Mouse (Mus musculus) liver, postnatal 0 days (tissue): Measurements from ENCODE around the gene Gtf2f1. TPM values are rescaled to one million over a fixed set of nuclear protein-coding genes. Genes with fewer than 3 reads are reported as not detected.

ENCODE experiments used
- ATAC-seq: fragments of 200-750 bp; cut with Nextera tagmentation; 2 replicates; pipeline ENCODE4 v1.8.0; 2017; ENCODE audit warnings: mild to moderate bottlenecking, moderate library complexity
- DNase-seq: peaks from one replicate; pipeline ENCODE4 v3.0.0-alpha.2; 2016
- H3K27ac ChIP-seq: fragments of 300-500 bp; sonication (generic); 2 replicates; pipeline ENCODE4 v1.5.1; 2014; ENCODE audit warnings: antibody characterized with exemption, moderate library complexity, mild to moderate bottlenecking, low read depth
- H3K27me3 ChIP-seq: fragments of 300-500 bp; sonication (generic); 2 replicates; pipeline ENCODE4 v1.6.1; 2014; ENCODE audit warnings: low read length, control low read depth, mixed read lengths; ENCODE audit not compliant: insufficient read depth
- H3K36me3 ChIP-seq: fragments of 300-500 bp; sonication (generic); replicated peaks from 2 replicates; pipeline ENCODE4 v1.6.1; 2014; ENCODE audit warnings: mild to moderate bottlenecking, control low read depth, low read length, moderate library complexity, mixed read lengths; ENCODE audit not compliant: insufficient read depth
- H3K4me1 ChIP-seq: fragments of 300-500 bp; sonication (generic); 2 replicates; pipeline ENCODE4 v1.6.1; 2014; ENCODE audit warnings: antibody characterized with exemption, mild to moderate bottlenecking, control low read depth; ENCODE audit not compliant: insufficient read depth
- H3K4me2 ChIP-seq: fragments of 300-500 bp; sonication (generic); 2 replicates; pipeline ENCODE4 v1.6.1; 2014; ENCODE audit warnings: low read depth, mild to moderate bottlenecking, low read length, moderate library complexity, mixed read lengths
- H3K4me3 ChIP-seq: fragments of 300-500 bp; sonication (generic); 2 replicates; pipeline ENCODE4 v1.5.1; 2014; ENCODE audit warnings: low read depth, low read length
- H3K9ac ChIP-seq: fragments of 300-500 bp; sonication (generic); replicated peaks from 2 replicates; pipeline ENCODE4 v1.6.1; 2014; ENCODE audit warnings: mild to moderate bottlenecking, moderate library complexity
- H3K9me3 ChIP-seq: fragments of 300-500 bp; sonication (generic); 2 replicates; pipeline ENCODE4 v1.6.1; 2016; ENCODE audit warnings: mild to moderate bottlenecking, control low read depth, low read length, mixed read lengths
- CTCF ChIP-seq: sonication (generic); IDR thresholded peaks from 2 replicates; pipeline ENCODE4 v1.5.1; 2016; ENCODE audit warnings: antibody characterized with exemption, low read depth
- EP300 ChIP-seq: IDR thresholded peaks from 2 replicates; pipeline ENCODE4 v1.6.1; 2016; ENCODE audit warnings: antibody characterized with exemption, low read depth, mild to moderate bottlenecking
- WGBS: fragments of 180-500 bp; shearing (Covaris S2); extraction: QIAGEN DNeasy Blood & Tissue Kit; methylation state at CpG from one replicate; pipeline ENCODE4 v1.1.7; 2014; ENCODE audit not compliant: insufficient replicate concordance; 5-methylcytosine and 5-hydroxymethylcytosine counted together
- polyA plus RNA-seq: library from polyadenylated mRNA; unstranded; fragments of >200 nt; fragmentation: Nextera tagmentation; extraction: Ambion mirVana; gene quantifications from 2 replicates; pipeline ENCODE4 v1.2.1, GENCODE M21; 2015

Gene Gtf2f1
- polyA plus RNA-seq, 1 experiment from 2014 or later, result 31.3 TPM

DNA sequence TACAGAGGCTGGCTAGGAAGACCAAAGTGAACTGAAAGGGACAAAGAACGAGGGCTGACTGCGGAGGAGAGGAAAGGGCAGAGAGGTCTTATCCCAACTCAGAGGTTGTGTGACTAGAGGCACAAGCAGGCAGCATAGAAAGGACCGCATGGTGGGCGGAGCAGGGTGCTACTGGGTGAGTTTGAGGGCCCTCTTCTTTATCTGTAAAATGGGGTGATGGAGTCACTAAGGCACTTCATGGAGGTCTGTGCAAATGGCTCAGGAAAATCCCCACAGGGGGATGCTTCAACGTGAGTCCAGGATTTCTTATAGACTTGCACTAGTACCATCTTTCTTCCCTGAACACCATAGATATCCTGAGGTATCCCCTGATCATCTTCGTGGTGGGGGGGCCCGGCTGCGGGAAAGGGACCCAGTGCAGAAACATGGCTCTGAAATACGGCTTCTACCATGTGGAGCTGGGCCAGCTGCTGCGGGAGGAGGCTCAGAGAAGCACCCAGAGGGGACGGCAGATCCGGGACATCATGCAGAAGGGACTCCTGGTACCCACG, 1.2 kb upstream of the Gtf2f1 start:
- no peaks in the 10 kb centered on the region for H3K27me3 ChIP-seq
- ATAC-seq (no peak), DNase-seq (no peak)
- H3K4me3 ChIP-seq, result peak overlapping the region; percentile 68
- peak overlapping the region; percentile 69 for H3K9ac ChIP-seq
- peaks cover 22% of the 10 kb centered on the region for H3K36me3 ChIP-seq
- peaks cover 19% of the 10 kb centered on the region for H3K4me1 ChIP-seq
- 71% methylated on average over 13 of the region's 13 CpGs for WGBS
- peak overlapping the region; percentile 99 for H3K4me2 ChIP-seq
- H3K9me3 ChIP-seq, result no peaks in the 10 kb centered on the region
- TF ChIP-seq CTCF (no peak), EP300 (no peak)
- peak overlapping the region; percentile 64 for H3K27ac ChIP-seq

GRCm38 (mm10) chr17:57010911-57011235, 215 bp downstream of the Gtf2f1 start:
- no peaks in the 10 kb centered on the region for H3K9me3 ChIP-seq
- TF ChIP-seq CTCF (no peak), EP300 (no peak)
- peaks cover 36% of the 10 kb centered on the region for H3K36me3 ChIP-seq
- peak overlapping the region; percentile 99 for H3K4me2 ChIP-seq
- WGBS, result 3% methylated on average over 19 of the region's 19 CpGs
- H3K4me3 ChIP-seq, result peak overlapping the region; percentile 68
- peak; percentile 64 for ATAC-seq
- H3K27ac ChIP-seq, result peak overlapping the region; percentile 74
- H3K9ac ChIP-seq, result peak overlapping the region; percentile 93
- no peak for DNase-seq
- peaks cover 19% of the 10 kb centered on the region for H3K4me1 ChIP-seq
- H3K27me3 ChIP-seq, result no peaks in the 10 kb centered on the region

GRCm38 (mm10) chr17:57007137-57007905, 3.8 kb downstream of the Gtf2f1 start:
- Histone ChIP-seq H3K9ac (no peak overlapping the region), H3K4me3 (no peak overlapping the region), H3K27me3 (no peaks in the 10 kb centered on the region), H3K27ac (no peak overlapping the region), H3K9me3 (no peaks in the 10 kb centered on the region), H3K4me2 (no peak overlapping the region), H3K4me1 (peaks cover 16% of the 10 kb centered on the region), H3K36me3 (peaks cover 62% of the 10 kb centered on the region)
- ATAC-seq (no peak), DNase-seq (no peak)
- WGBS, result 87% methylated on average over 13 of the region's 13 CpGs
- TF ChIP-seq CTCF (peak; percentile 47; the same call in 1 of the 2 replicates), EP300 (no peak)

- no peaks in the 10 kb centered on the region for H3K9me3 ChIP-seq
- no peak overlapping the region for H3K9ac ChIP-seq
- no peak overlapping the region for H3K27ac ChIP-seq
- DNase-seq, result no peak
- no peak for TF ChIP-seq EP300
- TF ChIP-seq CTCF, result no peak
- no peaks in the 10 kb centered on the region for H3K4me1 ChIP-seq
- WGBS, result 74% methylated on average over 7 of the region's 7 CpGs
- no peaks in the 10 kb centered on the region for H3K27me3 ChIP-seq
- no peak overlapping the region for H3K4me2 ChIP-seq
- H3K36me3 ChIP-seq, result peaks cover 59% of the 10 kb centered on the region
- peak; percentile 38 for ATAC-seq
- H3K4me3 ChIP-seq, result no peak overlapping the region
Measured at GRCm38 (mm10) chr17:57003994-57004393, 7.1 kb downstream of the Gtf2f1 start.

DNA sequence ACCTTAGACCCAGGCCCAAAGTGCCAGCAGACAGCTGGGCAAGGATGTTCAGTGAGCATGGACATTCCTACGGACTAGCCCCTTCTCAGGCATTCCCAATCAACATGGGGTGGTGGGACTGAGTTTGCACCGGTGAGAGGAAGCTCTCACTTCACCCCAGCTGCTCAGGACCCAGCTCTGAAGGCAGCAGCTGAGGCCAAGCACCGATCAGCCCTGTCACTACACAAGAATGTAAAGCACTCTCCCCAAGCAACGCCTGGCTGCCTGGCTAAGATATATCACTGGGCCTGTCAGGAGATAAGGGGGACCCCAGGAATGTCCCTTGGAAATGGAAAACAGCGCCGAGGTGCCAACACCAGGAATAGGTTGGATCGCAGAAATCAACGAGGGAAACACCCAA, 9.9 kb downstream of the Gtf2f1 start:
- Histone ChIP-seq H3K9me3 (no peaks in the 10 kb centered on the region), H3K9ac (no peak overlapping the region), H3K4me3 (no peak overlapping the region), H3K4me1 (peaks cover 8% of the 10 kb centered on the region), H3K36me3 (peaks cover 35% of the 10 kb centered on the region), H3K27me3 (no peaks in the 10 kb centered on the region), H3K4me2 (no peak overlapping the region), H3K27ac (no peak overlapping the region)
- ATAC-seq (no peak), DNase-seq (no peak)
- TF ChIP-seq EP300 (no peak), CTCF (no peak)
- 54% methylated on average over 8 of the region's 8 CpGs for WGBS

DNA sequence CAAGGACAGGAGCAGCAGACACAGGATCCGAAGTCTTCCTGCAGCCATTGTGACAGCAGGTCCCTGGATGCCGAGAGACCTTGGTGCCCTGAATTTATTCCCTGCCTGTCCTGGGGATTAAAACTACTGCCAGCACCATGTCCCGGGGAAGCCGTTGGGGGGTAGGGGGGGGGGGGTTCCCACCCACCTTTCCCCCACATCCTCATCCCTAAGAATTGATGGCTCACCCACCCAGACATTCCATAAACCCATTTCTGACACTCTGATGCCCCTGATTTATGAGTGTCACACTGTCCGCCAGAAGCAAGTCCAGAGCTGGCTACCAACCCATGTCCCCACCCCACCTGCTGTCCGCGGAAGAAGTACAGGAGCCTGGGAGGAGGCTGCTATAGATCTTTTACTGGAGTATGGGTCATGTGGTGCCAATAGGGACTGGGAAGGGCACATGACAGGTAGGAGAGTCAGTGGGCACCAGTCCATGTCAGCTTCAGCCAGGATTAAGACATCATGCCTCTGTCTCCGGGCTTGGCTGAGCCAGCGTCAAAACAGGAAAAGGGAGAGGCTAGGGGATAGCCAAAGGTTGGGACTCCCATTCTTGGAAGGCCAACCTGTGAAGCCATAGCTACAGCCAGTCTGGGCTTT, 11.0 kb downstream of the Gtf2f1 start, which contains the start of gene Pspn:
TSS of gene Pspn (minus strand) at position 51 of the 642 bp plus-strand sequence.
- TF ChIP-seq CTCF (no peak), EP300 (no peak)
- H3K27ac ChIP-seq, result no peak within 1 kb of the TSS
- H3K4me1 ChIP-seq, result peaks cover 8% of the 10 kb centered on the region
- no peaks in the 10 kb centered on the region for H3K9me3 ChIP-seq
- DNase-seq (no peak), ATAC-seq (no peak)
- no peaks in the 10 kb centered on the region for H3K27me3 ChIP-seq
- H3K4me3 ChIP-seq, result no peak within 1 kb of the TSS
- WGBS, result 88% methylated on average over 9 of the region's 9 CpGs
- no peak within 1 kb of the TSS for H3K4me2 ChIP-seq
- H3K9ac ChIP-seq, result no peak within 1 kb of the TSS
- H3K36me3 ChIP-seq, result peaks cover 33% of the 10 kb centered on the region
